Mouse (Mus musculus): ENCODE measurements at regions not wholly inside any gene's neighbourhood (a gene's known extent, or its start where the extent isn't known, plus 50 kb on each side); places are given as distances from the start of the nearest gene placed in this dataset.

DNA sequence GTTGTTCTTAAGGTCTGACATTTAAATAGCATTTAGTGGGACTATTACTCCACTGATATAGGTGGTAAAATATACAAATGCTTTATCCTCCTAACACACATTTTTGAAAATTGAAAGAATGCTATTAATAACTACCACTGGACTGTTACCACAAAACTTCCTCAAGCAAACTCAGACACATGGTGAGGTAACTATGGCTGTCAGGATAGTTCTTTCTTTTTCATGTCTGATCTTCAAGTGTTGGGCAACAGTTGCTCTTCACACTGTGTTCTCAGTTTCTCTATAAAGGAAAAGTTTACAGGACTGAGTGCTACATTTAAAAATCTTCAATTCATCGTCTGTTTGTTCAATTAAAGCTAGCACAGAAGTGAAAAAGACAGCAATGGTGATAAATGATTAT lies 326.0 kb downstream of the Arl4a start:
- H3K36me3 ChIP-seq, result no peaks in the 10 kb centered on the region
- no peak overlapping the region for H3K9ac ChIP-seq
- no peaks in the 10 kb centered on the region for H3K9me3 ChIP-seq
- no peaks in the 10 kb centered on the region for H3K4me1 ChIP-seq
- H3K27me3 ChIP-seq, result no peaks in the 10 kb centered on the region
- WGBS, result 50% methylated on average over 1 of the region's 1 CpGs
- H3K4me3 ChIP-seq, result no peak overlapping the region
- H3K27ac ChIP-seq, result no peak overlapping the region
- no peak for ATAC-seq (ENCODE audit: borderline replicate concordance, extremely low read depth, low FRiP score, low TSS enrichment)
- no peak overlapping the region for H3K4me2 ChIP-seq

DNA sequence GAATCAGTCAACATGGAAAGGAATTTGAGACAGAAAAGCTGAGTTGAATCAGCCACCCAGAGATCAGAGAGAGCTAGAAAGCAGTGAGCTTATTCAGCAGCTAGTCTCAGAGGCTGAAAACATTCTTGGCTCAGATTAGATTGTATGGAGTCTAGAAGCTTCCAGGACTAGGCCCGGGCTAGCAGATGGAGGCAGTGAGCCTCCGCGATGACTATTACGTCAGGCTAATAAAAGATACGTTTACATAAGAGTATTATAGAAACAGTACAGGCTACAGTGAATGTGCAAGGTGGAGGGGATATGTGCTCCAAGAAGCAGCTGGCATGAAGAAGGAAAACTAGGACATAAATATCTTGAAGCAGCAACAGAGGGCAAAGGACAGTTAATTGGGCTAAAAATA lies 328.0 kb downstream of the Arl4a start:
- Histone ChIP-seq H3K4me2 (no peak overlapping the region), H3K9me3 (no peaks in the 10 kb centered on the region), H3K4me3 (no peak overlapping the region), H3K4me1 (no peaks in the 10 kb centered on the region), H3K36me3 (no peaks in the 10 kb centered on the region), H3K27me3 (no peaks in the 10 kb centered on the region), H3K9ac (no peak overlapping the region), H3K27ac (no peak overlapping the region)
- WGBS, result 68% methylated on average over 5 of the region's 5 CpGs
- ATAC-seq (ENCODE audit: borderline replicate concordance, extremely low read depth, low FRiP score, low TSS enrichment), result no peak

DNA sequence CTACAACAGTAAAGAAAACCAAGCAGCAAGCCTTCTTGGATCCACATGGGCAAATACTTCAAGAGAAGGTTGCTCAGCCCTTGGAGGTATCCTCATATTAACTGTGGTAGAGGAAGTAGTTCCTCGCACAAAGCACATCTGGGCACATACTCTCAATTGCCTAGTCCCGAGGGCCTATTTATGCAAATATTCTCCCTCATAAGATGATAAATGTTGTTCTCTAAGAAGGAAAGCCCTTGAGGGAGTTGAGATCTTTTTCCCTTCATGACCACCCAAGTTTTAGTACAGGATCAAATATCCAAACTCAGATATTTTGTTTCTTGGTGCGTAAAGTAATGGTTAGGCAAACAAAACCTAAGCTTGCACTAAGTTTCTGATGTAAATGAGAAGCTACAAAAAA lies 340.6 kb downstream of the Arl4a start:
- 68% methylated on average over 3 of the region's 3 CpGs for WGBS
- no peaks in the 10 kb centered on the region for H3K4me1 ChIP-seq
- no peak overlapping the region for H3K4me2 ChIP-seq
- no peak overlapping the region for H3K4me3 ChIP-seq
- no peaks in the 10 kb centered on the region for H3K27me3 ChIP-seq
- no peaks in the 10 kb centered on the region for H3K9me3 ChIP-seq
- H3K9ac ChIP-seq, result no peak overlapping the region
- H3K36me3 ChIP-seq, result no peaks in the 10 kb centered on the region
- no peak for ATAC-seq (ENCODE audit: borderline replicate concordance, extremely low read depth, low FRiP score, low TSS enrichment)
- no peak overlapping the region for H3K27ac ChIP-seq

DNA sequence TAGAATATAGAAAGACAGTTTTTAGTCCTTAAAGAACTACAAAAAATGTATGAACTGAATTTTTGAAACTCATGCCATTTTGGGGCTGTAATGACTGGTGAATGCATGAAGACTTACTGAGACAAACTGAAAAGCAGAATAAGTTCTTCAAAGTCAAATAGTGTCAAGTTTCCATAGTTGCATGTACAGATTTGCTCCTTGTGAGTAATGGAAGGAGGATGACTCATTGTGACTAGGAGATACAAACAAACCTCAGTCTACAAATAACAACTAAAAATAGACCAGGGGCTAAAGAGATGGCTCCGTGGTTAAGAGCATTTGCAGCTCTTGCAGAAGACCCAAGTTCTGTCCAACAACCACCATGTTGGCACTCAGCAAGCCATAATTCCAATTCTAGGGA lies 342.5 kb downstream of the Arl4a start:
- no peaks in the 10 kb centered on the region for H3K36me3 ChIP-seq
- H3K4me1 ChIP-seq, result no peaks in the 10 kb centered on the region
- no peaks in the 10 kb centered on the region for H3K9me3 ChIP-seq
- no peak overlapping the region for H3K9ac ChIP-seq
- H3K27me3 ChIP-seq, result no peaks in the 10 kb centered on the region
- ATAC-seq (ENCODE audit: borderline replicate concordance, extremely low read depth, low FRiP score, low TSS enrichment), result no peak
- no peak overlapping the region for H3K27ac ChIP-seq
- no peak overlapping the region for H3K4me3 ChIP-seq
- WGBS, result 55% methylated on average over 1 of the region's 1 CpGs
- H3K4me2 ChIP-seq, result no peak overlapping the region

DNA sequence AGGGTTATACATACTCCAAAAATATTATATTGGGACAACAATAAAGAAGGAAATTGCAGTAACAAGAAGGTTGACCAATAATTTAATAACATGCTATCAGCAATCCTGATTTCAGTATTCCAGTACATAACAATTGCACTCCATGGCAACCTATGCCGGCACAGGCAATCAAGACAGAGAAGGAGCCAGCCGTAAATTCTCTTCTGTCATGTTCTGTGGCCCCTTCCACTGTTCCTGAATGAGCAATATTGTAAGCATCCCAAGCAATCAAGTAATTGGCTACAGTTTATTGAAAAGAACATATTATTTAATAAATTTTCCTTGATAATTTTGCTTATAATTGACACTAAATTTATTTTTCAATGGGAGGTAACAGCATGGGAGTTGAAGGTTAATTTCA lies 345.8 kb downstream of the Arl4a start:
- Histone ChIP-seq H3K27me3 (no peaks in the 10 kb centered on the region), H3K4me3 (no peak overlapping the region), H3K27ac (no peak overlapping the region), H3K4me1 (no peaks in the 10 kb centered on the region), H3K9me3 (no peaks in the 10 kb centered on the region), H3K36me3 (no peaks in the 10 kb centered on the region), H3K9ac (no peak overlapping the region), H3K4me2 (no peak overlapping the region)
- ATAC-seq (ENCODE audit: borderline replicate concordance, extremely low read depth, low FRiP score, low TSS enrichment), result no peak
- WGBS, result 73% methylated on average over 2 of the region's 2 CpGs

DNA sequence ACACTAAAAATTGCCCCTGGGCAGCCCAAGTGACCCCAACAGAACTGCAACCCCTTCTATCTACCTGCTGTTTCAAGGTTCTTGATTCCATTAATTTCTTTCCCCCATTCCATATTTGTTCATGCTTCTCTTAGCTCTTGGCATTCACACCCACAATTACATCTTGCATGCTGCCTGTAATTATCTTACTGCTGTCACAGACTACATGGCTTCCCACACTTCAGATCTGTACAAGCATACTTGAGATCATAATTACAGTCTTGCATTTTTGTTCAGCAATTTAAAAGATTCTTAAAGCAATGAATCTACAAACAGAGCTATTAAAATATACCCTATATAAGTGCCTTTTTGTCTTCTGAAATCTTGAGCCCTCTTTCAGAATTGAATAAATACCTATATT lies 352.4 kb downstream of the Arl4a start:
- no peak overlapping the region for H3K27ac ChIP-seq

DNA sequence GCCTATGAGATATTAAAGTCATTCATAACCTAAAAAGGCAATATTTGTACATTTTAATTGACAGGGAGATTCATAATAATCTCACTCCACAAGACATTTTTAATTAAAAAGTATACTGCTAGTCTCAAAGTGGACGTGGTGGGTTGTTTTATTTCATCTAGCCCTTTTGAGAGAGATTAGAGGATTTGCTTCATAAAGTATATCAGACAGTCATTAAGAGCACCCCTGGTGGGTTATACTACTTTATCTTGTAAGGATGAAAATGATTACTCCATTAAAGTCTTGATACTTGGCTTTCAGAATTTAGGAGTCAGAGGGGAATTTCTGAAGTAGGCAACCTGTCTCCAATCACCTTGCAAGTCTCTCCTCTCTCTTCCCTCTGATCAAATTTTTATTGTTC lies 355.7 kb downstream of the Arl4a start:
- H3K9me3 ChIP-seq, result no peaks in the 10 kb centered on the region
- H3K9ac ChIP-seq, result no peak overlapping the region
- no peak overlapping the region for H3K27ac ChIP-seq
- WGBS, result 59% methylated on average over 1 of the region's 1 CpGs
- H3K4me1 ChIP-seq, result no peaks in the 10 kb centered on the region
- no peaks in the 10 kb centered on the region for H3K36me3 ChIP-seq
- H3K27me3 ChIP-seq, result no peaks in the 10 kb centered on the region
- ATAC-seq (ENCODE audit: borderline replicate concordance, extremely low read depth, low FRiP score, low TSS enrichment), result no peak
- H3K4me2 ChIP-seq, result no peak overlapping the region
- H3K4me3 ChIP-seq, result no peak overlapping the region

More for the DNA sequence above, 352.4 kb downstream of the Arl4a start:
- Histone ChIP-seq H3K4me1 (no peaks in the 10 kb centered on the region), H3K4me3 (no peak overlapping the region), H3K36me3 (no peaks in the 10 kb centered on the region), H3K27me3 (no peaks in the 10 kb centered on the region), H3K9ac (no peak overlapping the region), H3K4me2 (no peak overlapping the region), H3K9me3 (no peaks in the 10 kb centered on the region)
- ATAC-seq (ENCODE audit: borderline replicate concordance, extremely low read depth, low FRiP score, low TSS enrichment), result no peak

DNA sequence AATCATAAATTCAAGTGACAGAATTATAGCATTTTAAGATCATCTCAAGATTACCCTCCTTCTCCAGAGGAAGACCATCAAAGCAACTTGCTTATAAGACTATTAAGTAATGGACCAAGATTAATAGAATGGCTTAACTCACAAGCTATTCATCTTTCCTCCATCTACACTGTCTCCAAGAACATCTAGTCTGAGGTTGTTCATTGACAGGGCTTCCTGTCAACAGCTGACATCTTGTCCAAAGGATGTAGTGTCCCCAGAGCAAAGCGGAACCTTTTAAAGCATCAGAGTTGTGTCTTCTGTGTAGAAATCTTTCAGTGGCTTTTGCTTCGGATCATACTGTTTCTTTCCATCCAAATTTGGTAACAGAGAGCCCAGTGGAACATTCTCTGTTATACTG lies 362.2 kb downstream of the Arl4a start:
- no peak overlapping the region for H3K27ac ChIP-seq
- no peak overlapping the region for H3K4me2 ChIP-seq
- H3K4me3 ChIP-seq, result no peak overlapping the region
- H3K36me3 ChIP-seq, result no peaks in the 10 kb centered on the region
- ATAC-seq (ENCODE audit: borderline replicate concordance, extremely low read depth, low FRiP score, low TSS enrichment), result no peak
- WGBS, result 75% methylated on average over 2 of the region's 2 CpGs
- no peaks in the 10 kb centered on the region for H3K27me3 ChIP-seq
- H3K9me3 ChIP-seq, result no peaks in the 10 kb centered on the region
- no peaks in the 10 kb centered on the region for H3K4me1 ChIP-seq
- H3K9ac ChIP-seq, result no peak overlapping the region

DNA sequence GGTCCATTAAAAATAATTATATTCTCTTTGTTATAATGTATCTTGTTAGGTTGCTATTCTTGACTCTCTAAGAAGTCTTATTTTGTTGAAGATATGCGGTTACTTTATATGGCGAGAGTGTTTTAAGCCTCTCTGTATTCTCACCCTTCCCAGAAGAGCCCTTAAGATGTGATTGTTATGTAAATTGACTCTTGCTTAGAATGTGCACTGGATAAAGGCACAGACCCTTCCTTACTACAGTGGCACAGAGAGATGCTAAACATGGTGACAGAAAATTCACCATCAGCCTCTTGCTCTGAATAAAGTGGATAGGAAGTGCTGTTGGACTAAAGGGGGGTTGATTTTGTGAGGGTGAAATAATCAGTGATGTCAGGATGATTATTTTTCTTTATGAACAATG lies 370.1 kb downstream of the Arl4a start:
- WGBS, result 70% methylated on average over 2 of the region's 2 CpGs
- Histone ChIP-seq H3K9me3 (no peaks in the 10 kb centered on the region), H3K27me3 (no peaks in the 10 kb centered on the region), H3K4me3 (no peak overlapping the region), H3K9ac (no peak overlapping the region), H3K4me1 (no peaks in the 10 kb centered on the region), H3K4me2 (no peak overlapping the region), H3K36me3 (no peaks in the 10 kb centered on the region), H3K27ac (no peak overlapping the region)
- no peak for ATAC-seq (ENCODE audit: borderline replicate concordance, extremely low read depth, low FRiP score, low TSS enrichment)

DNA sequence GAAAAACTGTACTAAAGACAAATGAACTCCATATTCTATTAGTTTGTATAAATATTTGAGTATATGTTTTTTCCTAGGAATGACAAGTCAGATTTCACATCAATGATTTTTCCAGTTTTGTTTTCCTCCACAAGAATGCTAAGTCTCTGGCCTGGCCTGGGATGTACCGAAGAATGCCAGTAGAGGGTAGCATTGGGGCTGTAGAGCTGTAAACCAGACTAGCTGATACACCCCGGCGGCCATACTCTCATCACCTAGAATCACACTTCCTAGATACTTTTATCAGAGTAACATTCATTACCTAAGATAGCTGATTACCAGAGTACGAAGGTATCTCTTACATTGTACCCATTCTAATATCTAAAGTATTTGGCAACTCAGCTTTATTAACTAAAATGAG lies 372.4 kb downstream of the Arl4a start:
- no peaks in the 10 kb centered on the region for H3K27me3 ChIP-seq
- no peak overlapping the region for H3K4me2 ChIP-seq
- 16% methylated on average over 4 of the region's 4 CpGs for WGBS
- no peaks in the 10 kb centered on the region for H3K9me3 ChIP-seq
- H3K4me1 ChIP-seq, result no peaks in the 10 kb centered on the region
- no peak; the same call in 1 of the 2 replicates for ATAC-seq (ENCODE audit: borderline replicate concordance, extremely low read depth, low FRiP score, low TSS enrichment)
- no peak overlapping the region for H3K9ac ChIP-seq
- no peaks in the 10 kb centered on the region for H3K36me3 ChIP-seq
- no peak overlapping the region for H3K4me3 ChIP-seq
- H3K27ac ChIP-seq, result no peak overlapping the region

DNA sequence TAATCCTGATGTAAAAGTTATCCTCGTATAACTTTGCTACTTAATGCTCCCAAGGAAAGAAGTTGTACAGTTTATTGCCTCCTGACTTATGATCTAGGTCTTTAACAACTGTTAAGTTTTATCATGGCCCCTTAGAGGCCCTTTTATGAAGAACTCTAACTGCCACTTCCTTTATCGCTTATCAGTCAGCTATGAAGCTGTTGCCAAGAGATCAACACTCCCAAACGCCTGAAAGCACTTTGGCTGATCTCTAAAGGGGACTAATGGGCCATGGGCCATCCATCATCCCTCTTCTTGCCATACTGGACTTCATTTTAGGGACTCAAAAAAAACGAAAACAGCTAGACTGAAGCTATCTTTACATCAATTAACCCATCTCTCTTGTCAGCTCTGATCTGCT lies 377.4 kb downstream of the Arl4a start:
- Histone ChIP-seq H3K27me3 (no peaks in the 10 kb centered on the region), H3K9me3 (no peaks in the 10 kb centered on the region), H3K36me3 (no peaks in the 10 kb centered on the region), H3K27ac (no peak overlapping the region), H3K4me1 (no peaks in the 10 kb centered on the region), H3K4me3 (no peak overlapping the region), H3K9ac (no peak overlapping the region), H3K4me2 (no peak overlapping the region)
- ATAC-seq (ENCODE audit: borderline replicate concordance, extremely low read depth, low FRiP score, low TSS enrichment), result no peak
- 17% methylated on average over 4 of the region's 4 CpGs for WGBS

DNA sequence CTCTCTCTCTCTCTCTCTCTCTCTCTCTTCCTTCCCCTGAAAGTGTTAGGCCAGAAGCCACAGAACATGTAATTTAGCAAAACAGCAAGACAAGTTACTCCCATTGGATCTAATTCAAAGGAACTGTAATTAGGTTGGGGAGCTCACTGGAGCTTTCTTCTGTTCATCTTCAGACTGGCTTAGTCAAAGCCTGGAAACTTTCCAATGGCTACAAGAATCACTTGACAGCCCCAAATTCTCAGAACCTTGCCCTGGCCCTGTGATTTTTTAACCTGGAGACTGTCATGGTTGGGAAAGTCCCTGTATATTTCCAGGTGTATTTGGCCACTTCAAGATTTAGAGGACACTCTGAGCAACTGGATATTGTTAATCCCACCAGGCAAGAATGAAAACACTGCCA lies 381.2 kb downstream of the Arl4a start:
- Histone ChIP-seq H3K9me3 (no peaks in the 10 kb centered on the region), H3K4me1 (no peaks in the 10 kb centered on the region), H3K36me3 (no peaks in the 10 kb centered on the region), H3K27me3 (no peaks in the 10 kb centered on the region), H3K27ac (no peak overlapping the region), H3K4me2 (no peak overlapping the region), H3K4me3 (no peak overlapping the region), H3K9ac (no peak overlapping the region)
- no peak for ATAC-seq (ENCODE audit: borderline replicate concordance, extremely low read depth, low FRiP score, low TSS enrichment)

DNA sequence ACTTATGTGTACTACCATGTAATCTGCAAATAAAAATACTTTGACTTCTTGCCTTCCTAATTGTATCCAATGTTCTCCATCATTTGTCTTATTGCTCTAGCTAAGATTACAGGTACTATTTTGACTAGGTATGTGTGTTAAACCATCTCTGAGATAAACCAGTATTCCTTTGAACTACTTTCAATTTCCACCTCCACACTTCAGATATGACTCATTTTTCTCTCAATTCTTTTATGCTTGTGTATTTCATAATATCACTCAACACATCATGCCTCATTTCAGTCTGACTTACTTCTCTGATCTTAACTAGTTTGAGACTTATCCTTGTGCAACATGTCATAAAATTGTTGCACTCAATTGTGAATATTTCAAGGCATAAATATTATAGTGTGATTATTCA lies 388.9 kb downstream of the Arl4a start:
- no peaks in the 10 kb centered on the region for H3K27me3 ChIP-seq
- H3K36me3 ChIP-seq, result no peaks in the 10 kb centered on the region
- H3K27ac ChIP-seq, result no peak overlapping the region
- H3K9me3 ChIP-seq, result no peaks in the 10 kb centered on the region
- no peak overlapping the region for H3K9ac ChIP-seq
- no peak overlapping the region for H3K4me2 ChIP-seq
- H3K4me1 ChIP-seq, result no peaks in the 10 kb centered on the region
- no peak overlapping the region for H3K4me3 ChIP-seq
- ATAC-seq (ENCODE audit: borderline replicate concordance, extremely low read depth, low FRiP score, low TSS enrichment), result no peak

Data from lung, embryonic 15.5 days (tissue).